Mouse (Mus musculus) embryonic fibroblast, embryonic 13.5 days (primary cell): Measurements from ENCODE around the gene Mcf2l. TPM values are rescaled to one million over a fixed set of nuclear protein-coding genes. Genes with fewer than 3 reads are reported as not detected.

Experiments
- H3K27ac ChIP-seq: 2 replicates; pipeline ENCODE4 v1.5.1; 2012; ENCODE audit warnings: low read length, control low read depth, inconsistent platforms; ENCODE audit not compliant: insufficient read depth
- H3K4me1 ChIP-seq: 2 replicates; pipeline ENCODE4 v1.6.1; 2011; ENCODE audit warnings: low read length; ENCODE audit not compliant: control insufficient read depth, insufficient read depth
- H3K4me3 ChIP-seq: 2 replicates; pipeline ENCODE4 v1.5.1; 2011; ENCODE audit warnings: mild to moderate bottlenecking, control low read depth, low read length; ENCODE audit not compliant: insufficient read depth
- CTCF ChIP-seq: IDR thresholded peaks from 2 replicates; pipeline ENCODE4 v1.5.1; 2011; ENCODE audit warnings: mild to moderate bottlenecking, control low read depth, low read length, moderate library complexity, borderline replicate concordance; ENCODE audit not compliant: insufficient read depth
- POLR2A ChIP-seq: IDR thresholded peaks from 2 replicates; pipeline ENCODE4 v1.6.1; 2011; ENCODE audit warnings: low read depth, mild to moderate bottlenecking, control low read depth, low read length, moderate library complexity
- polyA plus RNA-seq: library from polyadenylated mRNA; stranded (reverse); fragments of >200 nt; gene quantifications from 2 replicates; pipeline ENCODE4 v1.2.4, GENCODE M21; 2011; ENCODE audit warnings: low read depth; ENCODE audit not compliant: missing spikeins, insufficient read length

Mcf2l gene
- polyA plus RNA-seq, 1 experiment: 3.0 TPM

DNA sequence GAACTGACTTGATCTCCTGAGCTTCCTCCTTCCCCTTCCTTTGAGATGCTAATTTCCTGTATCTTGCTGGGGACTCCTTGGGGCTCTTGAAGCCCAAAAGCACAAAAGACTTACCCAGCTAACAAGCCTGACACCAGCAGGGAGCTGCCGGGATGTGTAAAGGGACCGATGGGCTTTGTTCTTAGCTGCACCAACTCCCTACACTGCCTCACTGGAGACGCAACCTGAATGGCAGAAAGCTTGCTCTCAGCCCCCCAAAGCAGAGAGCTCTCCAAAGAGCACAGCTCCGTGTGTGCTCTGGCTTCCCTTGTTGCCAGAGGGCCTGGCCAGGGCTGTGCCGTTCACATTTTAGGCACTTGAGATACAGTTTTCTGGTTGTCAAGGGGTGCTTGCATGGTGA lies 2.1 kb upstream of the Mcf2l start:
- Histone ChIP-seq H3K4me1 (no peaks in the 10 kb centered on the region), H3K4me3 (no peak overlapping the region), H3K27ac (no peak overlapping the region)
- TF ChIP-seq CTCF (no peak), POLR2A (no peak)

DNA sequence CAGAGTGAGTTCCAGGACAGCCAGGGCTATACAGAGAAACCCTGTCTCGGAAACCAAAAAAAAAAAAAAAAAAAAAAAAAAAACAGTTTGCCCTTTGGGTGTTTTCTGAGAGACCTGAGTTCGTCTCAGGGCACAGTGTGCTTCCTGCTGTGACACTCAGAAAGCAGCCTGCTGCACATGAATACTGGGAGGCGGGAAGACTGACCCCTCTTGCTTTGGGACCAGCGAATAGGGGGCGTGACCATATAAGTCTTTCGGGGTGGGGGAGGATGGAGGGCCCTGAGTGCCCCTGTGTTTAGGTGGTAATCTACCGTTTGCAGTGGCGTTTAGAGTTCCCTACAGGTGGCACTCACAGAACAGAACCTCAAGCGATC lies 636 bp upstream of the Mcf2l start:
- no peaks in the 10 kb centered on the region for H3K4me1 ChIP-seq
- no peak overlapping the region for H3K27ac ChIP-seq
- H3K4me3 ChIP-seq: peak overlapping the region; percentile 54
- TF ChIP-seq CTCF (no peak), POLR2A (no peak)

DNA sequence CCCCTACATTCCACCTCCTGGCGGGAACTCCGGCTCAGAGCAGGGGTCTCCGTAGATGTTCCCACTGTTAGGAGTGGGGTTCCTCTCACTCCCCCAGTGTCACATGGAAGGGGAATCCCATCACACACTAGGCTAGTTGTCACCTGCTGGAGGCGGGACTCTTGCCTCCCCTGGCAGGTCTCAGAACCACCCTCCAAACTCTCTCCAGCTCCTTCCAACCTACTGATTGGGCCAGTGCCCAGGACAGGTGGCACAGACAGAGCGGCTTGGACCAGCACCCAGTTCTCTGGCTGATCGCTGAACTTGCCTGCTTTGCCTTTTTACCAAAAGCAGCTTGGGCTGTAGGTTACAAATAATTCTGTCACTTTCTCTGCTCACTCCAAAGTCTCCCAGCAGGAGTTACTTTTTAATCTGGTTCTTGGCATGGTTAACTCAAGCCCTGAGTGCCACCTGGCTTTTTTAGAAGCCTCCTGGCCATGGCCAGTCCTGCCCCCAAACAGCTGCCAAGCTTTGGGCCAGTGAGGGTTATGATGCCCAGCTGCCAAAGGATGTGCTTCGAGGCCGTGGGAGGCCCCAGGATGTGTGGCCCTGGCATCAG lies 687 bp downstream of the Mcf2l start:
- Histone ChIP-seq H3K4me1 (no peaks in the 10 kb centered on the region), H3K27ac (no peak overlapping the region), H3K4me3 (peak overlapping the region; percentile 54)
- no peak for TF ChIP-seq POLR2A
- no peak for TF ChIP-seq CTCF

DNA sequence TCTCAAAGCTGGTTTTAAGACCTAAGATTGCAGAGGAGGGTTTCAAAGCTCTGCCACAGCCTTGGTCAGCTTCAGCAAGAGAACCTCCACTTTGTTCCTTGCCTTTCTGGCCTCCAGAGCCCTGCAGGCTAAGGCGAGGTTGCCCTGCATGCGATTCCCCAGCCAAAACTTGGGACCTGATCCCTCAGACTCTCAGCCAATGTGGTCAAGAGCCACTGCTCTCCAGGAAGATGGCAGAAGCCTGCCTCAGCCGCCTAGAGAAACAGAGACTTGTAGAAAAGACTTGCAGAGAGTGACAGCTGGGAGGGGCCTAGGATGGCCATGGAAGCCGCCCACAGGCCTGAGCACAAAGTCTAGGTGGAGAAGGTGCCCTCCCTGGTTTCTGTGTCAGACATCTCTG lies 1.4 kb downstream of the Mcf2l start:
- no peaks in the 10 kb centered on the region for H3K4me1 ChIP-seq
- no peak overlapping the region for H3K4me3 ChIP-seq
- TF ChIP-seq CTCF: no peak
- no peak overlapping the region for H3K27ac ChIP-seq

DNA sequence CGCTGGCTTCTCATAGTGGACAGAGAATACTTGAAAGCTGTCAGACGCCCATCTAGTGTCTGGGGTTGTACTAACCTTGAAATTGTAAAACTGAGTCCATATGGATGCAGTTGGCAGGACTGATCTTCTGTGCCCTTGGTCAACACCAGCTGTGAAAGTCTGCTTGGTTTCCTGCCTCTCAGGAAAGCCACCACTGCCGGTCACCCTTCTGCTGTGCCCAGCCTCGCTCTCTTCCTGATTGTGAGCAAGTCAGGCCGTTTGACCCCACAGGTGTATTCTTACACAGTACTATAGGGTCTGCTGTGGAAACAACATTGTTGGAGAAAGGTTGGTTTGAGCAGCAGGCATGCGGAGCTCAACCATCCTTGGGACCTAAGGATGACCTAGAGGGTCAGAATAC lies 3.5 kb downstream of the Mcf2l start:
- Histone ChIP-seq H3K4me3 (no peak overlapping the region), H3K27ac (no peak overlapping the region)
- TF ChIP-seq POLR2A: no peak

DNA sequence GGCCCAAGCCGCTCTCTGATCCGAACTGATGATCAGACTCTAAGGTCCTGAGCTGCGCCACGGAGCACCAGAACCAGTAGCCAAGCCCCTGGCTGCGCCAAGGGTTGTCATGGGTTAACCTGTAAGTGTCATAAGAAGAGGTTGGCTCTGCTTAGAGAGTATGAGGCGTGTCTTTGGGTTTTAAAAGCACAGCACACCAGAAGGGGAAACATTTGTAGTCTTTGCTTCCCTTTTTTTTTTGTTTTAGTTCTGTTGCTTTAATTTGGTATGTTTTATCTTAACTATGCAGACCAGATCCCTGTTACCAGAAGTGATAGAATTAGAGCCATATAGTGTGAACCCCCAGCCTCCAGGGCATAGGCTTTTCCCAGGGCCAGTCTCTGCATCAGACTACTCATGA lies 6.6 kb downstream of the Mcf2l start:
- H3K4me3 ChIP-seq: no peak overlapping the region
- no peak overlapping the region for H3K27ac ChIP-seq
- TF ChIP-seq CTCF (no peak), POLR2A (no peak)
- no peaks in the 10 kb centered on the region for H3K4me1 ChIP-seq

More for the DNA sequence above, 3.5 kb downstream of the Mcf2l start:
- no peaks in the 10 kb centered on the region for H3K4me1 ChIP-seq

DNA sequence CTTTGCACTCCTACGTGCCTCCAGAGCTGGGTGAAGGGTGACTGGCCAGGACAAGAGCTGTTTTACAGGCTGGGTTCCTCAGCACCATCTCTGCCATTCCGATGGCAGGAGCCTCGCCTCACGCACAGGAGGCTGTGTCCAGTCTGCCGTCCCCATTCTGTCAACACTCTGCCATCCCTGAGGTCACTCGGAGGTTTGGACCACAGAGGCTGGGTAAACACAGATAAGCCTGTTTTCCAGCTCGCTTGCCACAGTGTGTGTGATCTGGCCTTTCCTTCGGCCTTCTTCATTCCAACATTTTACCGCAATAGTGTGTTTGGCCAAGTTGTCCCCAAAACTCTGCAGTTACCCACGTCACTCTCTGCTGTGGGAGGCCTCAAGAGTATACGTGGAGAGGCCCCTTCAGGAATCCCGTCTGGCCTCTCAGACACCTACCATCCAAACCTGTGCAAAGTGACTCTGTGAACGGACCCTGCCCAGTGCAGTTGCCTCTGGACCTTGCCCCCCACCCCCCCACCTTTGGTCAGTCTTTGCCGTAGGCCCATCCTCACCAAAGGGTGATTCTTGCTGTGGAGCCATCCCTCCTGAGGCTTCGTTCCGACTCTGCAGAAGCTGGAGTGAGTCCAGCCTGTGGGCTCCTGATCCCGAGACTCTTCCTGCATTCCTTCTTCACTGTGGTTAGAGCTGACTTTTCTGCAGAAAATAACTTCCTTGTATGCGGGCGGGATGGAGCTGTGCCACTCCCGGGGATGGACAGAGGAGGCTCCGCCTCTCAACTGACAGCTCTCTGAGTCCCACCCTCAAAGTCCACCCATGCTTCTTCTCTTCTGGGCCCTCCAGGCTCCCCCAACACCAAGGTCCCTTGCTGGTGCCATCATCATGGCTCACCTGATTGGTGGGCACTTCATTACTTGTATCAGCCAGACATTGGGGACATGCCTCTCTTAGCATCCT lies 9.7 kb downstream of the Mcf2l start:
- TF ChIP-seq POLR2A (no peak), CTCF (no peak)
- Histone ChIP-seq H3K4me3 (no peak overlapping the region), H3K27ac (no peak overlapping the region), H3K4me1 (no peaks in the 10 kb centered on the region)

DNA sequence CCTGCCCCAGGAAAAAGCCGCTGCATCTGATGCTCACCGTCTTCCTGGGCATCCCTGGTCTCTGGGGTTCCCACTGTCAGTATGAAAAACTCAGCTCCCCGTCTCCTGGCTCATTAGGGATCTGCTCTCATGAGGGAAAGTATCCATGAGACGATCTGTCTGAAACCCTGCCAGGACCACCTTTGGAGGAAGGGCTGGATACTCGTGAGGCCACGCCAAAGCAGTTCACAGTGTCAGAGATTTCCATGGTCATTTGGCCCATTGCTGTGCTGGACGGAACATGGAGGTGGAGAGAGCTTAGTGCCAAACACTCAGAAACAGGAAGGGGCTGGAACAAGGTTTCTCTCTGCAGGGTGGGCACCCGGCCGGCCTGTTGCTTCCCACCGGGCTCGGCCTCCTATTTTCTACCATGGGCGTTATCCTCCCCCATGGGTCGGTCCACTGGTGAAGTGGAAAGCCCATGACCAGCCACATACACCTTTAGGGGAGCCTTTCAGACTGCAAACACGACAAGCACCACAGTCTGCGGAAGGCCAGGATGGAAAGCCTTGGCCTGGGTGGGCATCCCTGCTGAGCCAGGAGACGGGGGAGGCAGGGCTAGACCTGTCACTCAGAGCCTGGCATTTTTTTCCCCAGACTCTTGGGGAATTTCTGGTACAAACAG lies 14.3 kb downstream of the Mcf2l start:
- TF ChIP-seq CTCF (no peak), POLR2A (no peak)
- Histone ChIP-seq H3K27ac (no peak overlapping the region), H3K4me1 (no peaks in the 10 kb centered on the region), H3K4me3 (no peak overlapping the region)

DNA sequence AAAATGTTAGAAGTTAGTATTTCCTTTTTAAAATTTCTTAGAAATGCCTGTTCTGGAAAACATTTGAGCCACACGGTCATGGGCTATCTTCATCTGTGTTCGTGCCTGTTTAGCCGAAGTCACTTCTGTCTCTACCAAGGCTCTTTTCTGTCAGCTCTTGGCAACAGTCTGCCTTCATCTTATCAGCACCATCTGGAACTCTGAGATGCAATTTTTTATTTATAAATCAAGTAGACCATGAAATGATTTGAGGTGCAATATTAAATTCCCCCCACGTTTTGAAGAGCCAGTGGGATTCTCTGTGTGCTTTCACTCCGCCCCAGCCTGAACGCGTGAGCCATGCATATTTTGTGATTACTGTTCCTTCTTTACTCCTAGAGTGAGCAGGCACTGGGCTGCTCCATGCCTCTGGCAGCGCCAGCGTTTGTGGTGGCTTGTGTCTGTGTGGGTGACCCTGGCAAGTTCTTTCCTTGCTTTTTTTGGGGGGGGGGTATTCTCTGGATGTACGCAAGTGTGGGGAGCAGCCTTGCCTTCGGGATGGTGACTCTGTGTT lies 15.5 kb downstream of the Mcf2l start:
- Histone ChIP-seq H3K27ac (no peak overlapping the region), H3K4me3 (no peak overlapping the region), H3K4me1 (no peaks in the 10 kb centered on the region)
- TF ChIP-seq POLR2A (no peak), CTCF (no peak)

DNA sequence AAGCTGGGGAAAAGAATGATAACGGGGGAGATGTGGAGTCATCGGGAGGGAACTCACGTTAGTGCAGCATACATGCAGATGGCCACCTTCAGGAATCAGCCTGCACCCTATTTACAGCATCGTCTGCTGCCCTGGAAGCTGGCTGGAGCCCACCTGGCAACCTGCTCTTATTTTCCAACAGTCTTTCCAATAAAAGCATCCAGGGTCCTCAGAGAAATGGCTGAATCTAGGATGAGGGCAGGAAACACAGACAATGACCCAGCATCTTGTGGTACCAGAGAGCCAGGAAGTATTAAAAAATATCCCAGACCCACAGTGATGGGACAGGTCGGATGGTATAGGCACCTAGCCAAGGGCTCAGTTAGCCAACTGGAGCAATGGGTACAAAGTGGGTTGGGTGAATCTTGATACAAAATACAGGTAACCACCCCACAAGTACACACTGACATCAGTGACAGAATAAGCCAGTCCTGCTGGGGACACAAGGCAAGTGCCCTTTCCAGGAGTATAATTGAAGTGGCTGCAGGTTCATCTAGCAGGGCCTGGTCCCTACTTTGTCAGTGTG lies 19.4 kb downstream of the Mcf2l start:
- TF ChIP-seq POLR2A: no peak
- no peaks in the 10 kb centered on the region for H3K4me1 ChIP-seq
- H3K4me3 ChIP-seq: no peak overlapping the region
- H3K27ac ChIP-seq: no peak overlapping the region
